Mouse (Mus musculus): Measurements from ENCODE around the gene Gramd1b. TPM values are rescaled to one million over a fixed set of nuclear protein-coding genes. Genes with fewer than 3 reads are reported as not detected.

Gene Gramd1b
- polyA plus RNA-seq, 1 experiment from 2014 or later = 1.2 TPM

- WGBS (ENCODE audit: insufficient replicate concordance) = 69% methylated on average over 5 of the region's 5 CpGs
- DNase-seq = no peak
Observed at GRCm38 (mm10) chr9:40318771-40319170, 212.4 kb downstream of the Gramd1b start.

GRCm38 (mm10) chr9:40317735-40318134 lies 213.4 kb downstream of the Gramd1b start:
- Histone ChIP-seq H3K4me1 (ENCODE audit: insufficient read depth) (peaks cover 5% of the 10 kb centered on the region), H3K27ac (ENCODE audit: low read depth) (no peak overlapping the region), H3K4me3 (ENCODE audit: low read depth, low read length) (no peak overlapping the region), H3K9ac (replicated peaks) (no peak overlapping the region), H3K36me3 (replicated peaks; ENCODE audit: insufficient read depth, low read length) (0 out of 2 replicates have a peak, but pooled peaks cover 2% of the 10 kb centered on the region), H3K27me3 (ENCODE audit: insufficient read depth, low read length) (no peaks in the 10 kb centered on the region), H3K4me2 (ENCODE audit: low read depth, low read length) (no peak overlapping the region), H3K9me3 (ENCODE audit: low read length) (no peaks in the 10 kb centered on the region)
- TF ChIP-seq EP300 (IDR thresholded peaks at IDR 0.05; ENCODE audit: low read depth) (no peak), CTCF (IDR thresholded peaks at IDR 0.05; ENCODE audit: low read depth) (no peak)
- WGBS (ENCODE audit: insufficient replicate concordance) = 84% methylated on average over 4 of the region's 4 CpGs
- DNase-seq = no peak
- no peak for ATAC-seq

More at GRCm38 (mm10) chr9:40318771-40319170, 212.4 kb downstream of the Gramd1b start:
- Histone ChIP-seq H3K27ac (ENCODE audit: low read depth) (no peak overlapping the region), H3K4me2 (ENCODE audit: low read depth, low read length) (no peak overlapping the region), H3K9me3 (ENCODE audit: low read length) (no peaks in the 10 kb centered on the region), H3K27me3 (ENCODE audit: insufficient read depth, low read length) (no peaks in the 10 kb centered on the region), H3K4me1 (ENCODE audit: insufficient read depth) (peaks cover 7% of the 10 kb centered on the region), H3K9ac (replicated peaks) (no peak overlapping the region), H3K36me3 (replicated peaks; ENCODE audit: insufficient read depth, low read length) (0 out of 2 replicates have a peak, but pooled peaks cover 2% of the 10 kb centered on the region), H3K4me3 (ENCODE audit: low read depth, low read length) (no peak overlapping the region)
- no peak for ATAC-seq
- no peak for TF ChIP-seq EP300 (IDR thresholded peaks at IDR 0.05; ENCODE audit: low read depth)
- no peak for TF ChIP-seq CTCF (IDR thresholded peaks at IDR 0.05; ENCODE audit: low read depth)

- 79% methylated on average over 9 of the region's 9 CpGs for WGBS (ENCODE audit: insufficient replicate concordance)
Observed at GRCm38 (mm10) chr9:40316865-40317660, 214.1 kb downstream of the Gramd1b start.

GRCm38 (mm10) chr9:40311813-40312212 lies 219.4 kb downstream of the Gramd1b start:
- no peak for TF ChIP-seq EP300 (IDR thresholded peaks at IDR 0.05; ENCODE audit: low read depth)
- no peak for TF ChIP-seq CTCF (IDR thresholded peaks at IDR 0.05; ENCODE audit: low read depth)
- H3K9ac ChIP-seq (replicated peaks) = no peak overlapping the region
- no peaks in the 10 kb centered on the region for H3K4me1 ChIP-seq (ENCODE audit: insufficient read depth)
- no peak overlapping the region for H3K4me2 ChIP-seq (ENCODE audit: low read depth, low read length)
- no peaks in the 10 kb centered on the region for H3K9me3 ChIP-seq (ENCODE audit: low read length)
- H3K4me3 ChIP-seq (ENCODE audit: low read depth, low read length) = no peak overlapping the region
- no peak overlapping the region for H3K27ac ChIP-seq (ENCODE audit: low read depth)
- no peaks in the 10 kb centered on the region for H3K27me3 ChIP-seq (ENCODE audit: insufficient read depth, low read length)
- DNase-seq (no peak), ATAC-seq (no peak)
- WGBS (ENCODE audit: insufficient replicate concordance) = 77% methylated on average over 9 of the region's 9 CpGs
- H3K36me3 ChIP-seq (replicated peaks; ENCODE audit: insufficient read depth, low read length) = peaks cover 4% of the 10 kb centered on the region; the same call in 1 of the 2 replicates

More at GRCm38 (mm10) chr9:40316865-40317660, 214.1 kb downstream of the Gramd1b start:
- no peak for DNase-seq
- TF ChIP-seq EP300 (IDR thresholded peaks at IDR 0.05; ENCODE audit: low read depth) = no peak
- TF ChIP-seq CTCF (IDR thresholded peaks at IDR 0.05; ENCODE audit: low read depth) = no peak
- Histone ChIP-seq H3K9ac (replicated peaks) (no peak overlapping the region), H3K4me1 (ENCODE audit: insufficient read depth) (peaks cover 5% of the 10 kb centered on the region), H3K27ac (ENCODE audit: low read depth) (no peak overlapping the region), H3K9me3 (ENCODE audit: low read length) (no peaks in the 10 kb centered on the region), H3K4me2 (ENCODE audit: low read depth, low read length) (no peak overlapping the region), H3K36me3 (replicated peaks; ENCODE audit: insufficient read depth, low read length) (0 out of 2 replicates have a peak, but pooled peaks cover 2% of the 10 kb centered on the region), H3K27me3 (ENCODE audit: insufficient read depth, low read length) (no peaks in the 10 kb centered on the region), H3K4me3 (ENCODE audit: low read depth, low read length) (no peak overlapping the region)
- no peak for ATAC-seq

GRCm38 (mm10) chr9:40309876-40310275 lies 221.3 kb downstream of the Gramd1b start:
- no peak overlapping the region for H3K9ac ChIP-seq (replicated peaks)
- no peak overlapping the region for H3K4me2 ChIP-seq (ENCODE audit: low read depth, low read length)
- peaks cover 4% of the 10 kb centered on the region; the same call in 1 of the 2 replicates for H3K36me3 ChIP-seq (replicated peaks; ENCODE audit: insufficient read depth, low read length)
- WGBS (ENCODE audit: insufficient replicate concordance) = 73% methylated on average over 6 of the region's 6 CpGs
- H3K27me3 ChIP-seq (ENCODE audit: insufficient read depth, low read length) = no peaks in the 10 kb centered on the region
- no peaks in the 10 kb centered on the region for H3K4me1 ChIP-seq (ENCODE audit: insufficient read depth)
- H3K9me3 ChIP-seq (ENCODE audit: low read length) = no peaks in the 10 kb centered on the region
- H3K27ac ChIP-seq (ENCODE audit: low read depth) = no peak overlapping the region
- no peak overlapping the region for H3K4me3 ChIP-seq (ENCODE audit: low read depth, low read length)
- no peak for TF ChIP-seq EP300 (IDR thresholded peaks at IDR 0.05; ENCODE audit: low read depth)
- no peak for TF ChIP-seq CTCF (IDR thresholded peaks at IDR 0.05; ENCODE audit: low read depth)
- ATAC-seq (no peak), DNase-seq (no peak)

GRCm38 (mm10) chr9:40307311-40307710 lies 223.9 kb downstream of the Gramd1b start:
- Histone ChIP-seq H3K36me3 (replicated peaks; ENCODE audit: insufficient read depth, low read length) (peaks cover 3% of the 10 kb centered on the region; the same call in 1 of the 2 replicates), H3K4me1 (ENCODE audit: insufficient read depth) (no peaks in the 10 kb centered on the region), H3K27ac (ENCODE audit: low read depth) (no peak overlapping the region), H3K4me3 (ENCODE audit: low read depth, low read length) (no peak overlapping the region), H3K4me2 (ENCODE audit: low read depth, low read length) (no peak overlapping the region), H3K27me3 (ENCODE audit: insufficient read depth, low read length) (no peaks in the 10 kb centered on the region), H3K9ac (replicated peaks) (no peak overlapping the region), H3K9me3 (ENCODE audit: low read length) (no peaks in the 10 kb centered on the region)
- 82% methylated on average over 3 of the region's 3 CpGs for WGBS (ENCODE audit: insufficient replicate concordance)
- no peak for TF ChIP-seq CTCF (IDR thresholded peaks at IDR 0.05; ENCODE audit: low read depth)
- no peak for TF ChIP-seq EP300 (IDR thresholded peaks at IDR 0.05; ENCODE audit: low read depth)
- DNase-seq = no peak
- ATAC-seq = no peak
